Mouse (Mus musculus): ENCODE results near the gene Rnf24. TPM values are rescaled to one million over a fixed set of nuclear protein-coding genes. Genes with fewer than 3 reads are reported as not detected.

The Rnf24 gene
- polyA plus RNA-seq, 1 experiment, result 0.77 TPM

DNA sequence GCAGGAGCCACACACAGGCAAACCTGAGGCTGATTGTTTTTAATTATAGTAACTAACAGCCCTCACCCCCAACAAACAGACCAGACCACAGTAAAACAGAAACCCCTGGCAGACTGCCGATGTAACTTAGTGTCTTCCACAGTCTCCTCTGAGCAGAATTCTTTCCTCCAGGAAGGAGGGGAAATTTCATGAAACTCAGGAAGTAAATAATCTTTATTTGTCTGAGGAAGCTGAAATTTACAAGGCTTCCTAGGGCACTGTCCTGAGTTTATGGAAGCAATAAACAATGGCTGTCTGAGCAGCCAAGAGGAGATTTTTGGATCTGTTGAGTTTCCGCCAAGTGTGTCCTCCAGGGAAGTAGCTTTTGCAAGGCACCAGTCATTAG is 98.4 kb downstream of the Rnf24 start:
- no peak for TF ChIP-seq GATA1 (IDR thresholded peaks at IDR 0.05; ENCODE audit: low read length)

DNA sequence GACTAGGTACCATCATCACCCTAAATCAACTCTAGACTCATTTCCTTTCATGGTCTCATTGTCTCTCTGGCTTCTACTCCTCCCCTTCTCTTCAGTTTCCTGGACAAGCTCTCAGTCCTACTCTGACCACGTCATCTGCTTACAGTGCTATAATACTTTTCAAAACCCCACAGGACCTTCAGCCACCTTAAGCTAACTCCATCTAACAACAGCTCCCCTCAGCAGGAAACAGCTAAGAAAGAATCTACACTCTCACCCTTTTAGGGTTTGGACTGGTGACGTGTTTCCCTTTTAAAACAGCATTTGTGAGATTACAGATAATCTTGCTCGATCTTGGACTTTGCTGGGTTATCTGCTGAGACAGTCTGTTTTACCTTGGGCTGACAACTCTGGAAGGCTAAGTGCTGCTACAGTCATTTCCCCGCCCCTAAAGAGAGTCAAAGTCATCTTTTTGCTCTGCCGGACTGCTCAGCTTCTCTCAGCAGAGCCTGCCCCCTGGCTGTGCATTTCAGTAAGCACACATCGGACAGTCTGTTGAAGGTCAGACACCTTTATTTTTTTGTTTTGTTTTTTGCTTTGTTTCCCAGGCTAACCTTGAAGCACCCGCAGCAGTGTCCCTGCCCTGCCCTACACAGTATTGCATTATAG is 98.9 kb downstream of the Rnf24 start:
- TF ChIP-seq GATA1 (IDR thresholded peaks at IDR 0.05; ENCODE audit: low read length), result peak; percentile 50

Other genes starting within 250 kb of the Rnf24 start
- 7.8 and 9.9 TPM in 2 replicates for gene Hspa12b, start 225.6 kb downstream of the Rnf24 start, polyA plus RNA-seq (2012)
- gene Gm11037, start 219.4 kb downstream of the Rnf24 start, polyA plus RNA-seq (2012), result not detected in 2 replicates
- gene 1700037H04Rik, start 192.8 kb downstream of the Rnf24 start, polyA plus RNA-seq (2012), result 208 and 285 TPM in 2 replicates
- 77.0 and 84.2 TPM in 2 replicates for gene Cenpb, start 172.8 kb downstream of the Rnf24 start, polyA plus RNA-seq (2012)
- 11.2 and 13.4 TPM in 2 replicates for gene Cdc25b, start 165.9 kb downstream of the Rnf24 start, polyA plus RNA-seq (2012)
- gene Spef1, start 165.6 kb downstream of the Rnf24 start, polyA plus RNA-seq (2012), result 1.3 and 1.6 TPM in 2 replicates
- gene Ap5s1, start 145.8 kb downstream of the Rnf24 start, polyA plus RNA-seq (2012), result 1.7 and 6.7 TPM in 2 replicates
- 7.8 and 18.4 TPM in 2 replicates for gene Mavs, start 118.8 kb downstream of the Rnf24 start, polyA plus RNA-seq (2012)
- 19.7 and 31.2 TPM in 2 replicates for gene Pank2, start 90.4 kb downstream of the Rnf24 start, polyA plus RNA-seq (2012)
- 0.03 TPM in 1 of 2 replicates, not detected in the other for gene Smox, start 138.6 kb upstream of the Rnf24 start, polyA plus RNA-seq (2012)
- gene Adra1d, start 209.4 kb upstream of the Rnf24 start, polyA plus RNA-seq (2012), result not detected in 2 replicates

All from G1E-ER4 (cell line).